Mouse (Mus musculus) ES-E14 (cell line): Measurements from ENCODE around the gene Lrrc28.

Source experiments
- HCFC1 ChIP-seq: IDR thresholded peaks from 2 replicates; pipeline ENCODE4 v1.6.1; 2012; ENCODE audit warnings: low read length, inconsistent platforms, borderline replicate concordance; ENCODE audit not compliant: insufficient read depth
- ZC3H11A ChIP-seq: IDR thresholded peaks from 2 replicates; pipeline ENCODE4 v1.6.1; 2012; ENCODE audit warnings: low read depth, mild to moderate bottlenecking, inconsistent platforms, low read length, borderline replicate concordance
- ZNF384 ChIP-seq: IDR thresholded peaks from 2 replicates; pipeline ENCODE4 v1.6.1; 2012; ENCODE audit warnings: low read depth, low read length, inconsistent platforms

DNA sequence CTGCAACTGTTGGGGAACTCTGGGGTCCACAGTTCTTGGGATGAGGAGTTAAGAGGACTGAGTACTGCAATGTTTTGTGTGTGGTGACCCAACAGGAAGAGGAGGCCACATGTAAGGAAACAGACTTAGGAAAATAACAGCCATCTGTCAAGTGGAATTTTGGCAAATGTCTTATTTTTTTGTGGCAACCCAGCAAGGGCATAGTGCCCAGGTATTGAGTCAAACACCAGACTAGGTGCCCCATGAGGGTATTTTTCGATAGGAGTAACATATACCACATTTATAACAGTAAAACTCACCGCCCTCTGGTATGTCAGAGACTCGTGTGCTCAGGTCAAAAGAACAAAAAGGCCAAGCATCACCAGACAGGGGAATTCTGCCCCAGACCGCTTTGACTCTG lies 109.1 kb downstream of the Lrrc28 start:
- TF ChIP-seq ZNF384, result no peak
- TF ChIP-seq HCFC1, result no peak
- no peak for TF ChIP-seq ZC3H11A
